Mouse (Mus musculus) kidney, postnatal 4 days (tissue): ENCODE measurements at regions not wholly inside any gene's neighbourhood (a gene's known extent, or its start where the extent isn't known, plus 50 kb on each side); places are given as distances from the start of the nearest gene placed in this dataset.
A peak's percentile ranks its signal among the peaks of the same experiment; 100 is the strongest.

Source experiments
- DNase-seq, 2 experiments: peaks; one replicate each; pipeline ENCODE4 v3.0.0; 2021; ENCODE audit warnings: mixed read lengths in 2 of 2

DNA sequence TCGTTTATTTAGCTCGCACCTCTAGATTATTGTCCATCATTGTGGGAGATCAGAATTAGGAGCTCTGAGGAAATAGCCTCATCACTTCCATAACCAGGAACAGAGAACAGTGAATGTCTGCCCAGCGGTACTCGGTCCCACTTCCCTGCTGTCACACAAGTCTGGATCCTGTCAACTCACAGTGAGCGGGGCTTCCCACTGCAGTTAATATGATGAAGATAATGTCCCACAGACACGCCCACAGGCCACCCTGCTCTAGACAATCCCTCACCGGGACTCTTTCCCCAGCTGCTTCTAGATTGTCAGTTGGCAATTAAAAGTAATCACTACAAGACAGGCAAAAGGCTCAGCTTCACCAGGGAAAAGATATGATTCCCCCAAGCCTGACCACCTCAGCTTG is 124.2 kb upstream of the Plekha5 start:
- peak; percentile 20 to 39 for DNase-seq

DNA sequence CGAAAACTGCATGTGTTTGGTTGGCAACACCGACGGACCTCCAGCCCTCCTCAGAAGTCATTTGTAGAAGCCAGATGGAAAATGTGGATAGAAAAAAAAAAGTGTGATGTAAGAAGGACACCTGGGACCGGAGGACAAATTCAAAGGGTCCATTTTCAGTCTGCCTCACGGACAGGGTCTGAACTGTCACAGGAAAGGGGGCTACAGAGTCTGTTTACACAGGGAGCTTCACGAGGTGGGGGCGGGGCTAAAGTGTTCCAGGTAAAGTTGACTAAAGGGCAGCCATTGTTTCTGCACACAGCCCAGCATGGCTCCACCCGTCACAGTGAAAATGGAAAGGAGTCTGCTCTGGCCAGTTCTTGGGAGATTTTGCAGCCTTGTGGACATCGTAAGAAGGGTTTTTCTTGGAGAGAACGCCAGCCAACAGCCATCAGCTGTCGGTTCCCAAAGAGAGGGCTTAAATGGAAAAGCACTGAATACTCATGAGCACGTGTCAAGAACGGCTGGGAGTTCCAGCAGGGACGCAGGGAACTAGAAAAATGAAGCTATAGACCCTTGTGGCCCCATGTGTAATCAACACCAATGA is 125.8 kb upstream of the Plekha5 start:
- DNase-seq, result peak; percentile 23 to 43

DNA sequence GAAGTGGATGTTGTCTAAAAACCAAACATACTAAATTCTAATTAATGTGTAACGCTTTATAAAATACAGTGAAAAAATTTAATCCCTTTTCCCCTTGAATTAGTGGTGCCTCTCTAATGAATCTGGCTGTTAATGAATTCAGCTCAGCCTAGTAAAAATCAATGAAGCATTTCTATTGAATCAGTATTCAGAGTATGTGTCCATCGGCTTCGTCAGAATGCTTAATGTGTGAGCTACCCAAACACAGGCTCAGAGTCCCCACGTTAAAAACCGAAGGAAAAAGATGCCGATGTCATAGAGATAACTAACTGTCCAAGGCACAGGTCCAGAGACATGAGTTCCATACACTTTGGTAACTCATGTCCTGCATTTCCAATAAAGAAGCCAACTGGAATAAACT is 126.3 kb upstream of the Plekha5 start:
- DNase-seq, result no peak

DNA sequence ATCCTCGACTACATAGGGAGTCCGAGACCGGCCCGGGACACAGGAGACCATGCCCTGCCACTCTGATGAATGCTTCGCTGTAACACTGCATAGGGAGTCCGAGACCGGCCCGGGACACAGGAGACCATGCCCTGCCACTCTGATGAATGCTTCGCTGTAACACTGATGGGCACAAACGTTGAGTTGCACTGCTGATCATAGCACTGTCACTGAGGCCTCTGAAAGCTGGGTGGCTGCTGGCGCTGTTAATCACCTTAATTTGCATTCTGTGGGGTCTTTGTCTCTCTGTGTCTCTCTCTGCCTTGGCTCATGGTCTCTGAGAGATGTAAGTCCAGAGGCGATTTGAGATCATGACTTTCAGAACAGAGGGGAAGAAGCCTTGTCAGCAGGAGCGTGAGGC is 133.7 kb upstream of the Plekha5 start:
- peak in 1 of 2 experiments; percentile 30 for DNase-seq

DNA sequence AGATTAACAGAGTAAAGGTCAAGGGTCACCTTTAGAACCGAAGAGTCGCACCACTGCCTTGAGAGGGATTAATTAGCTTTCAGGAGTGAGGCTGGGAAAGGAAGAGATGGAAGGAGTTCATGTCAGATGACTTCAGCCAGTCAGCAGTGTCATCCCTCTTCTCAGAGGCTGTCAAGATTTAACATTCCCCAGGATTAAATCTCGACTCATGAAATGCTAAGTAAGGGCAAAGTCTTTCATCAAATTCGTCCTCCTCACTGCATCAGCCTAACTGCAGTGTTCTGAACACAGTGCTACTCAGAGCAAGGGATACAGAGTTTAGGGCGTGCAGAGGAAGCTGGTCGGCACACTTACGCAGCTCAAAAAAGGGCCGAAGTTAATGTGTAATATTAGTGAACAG is 135.1 kb upstream of the Plekha5 start:
- DNase-seq, result no peak

DNA sequence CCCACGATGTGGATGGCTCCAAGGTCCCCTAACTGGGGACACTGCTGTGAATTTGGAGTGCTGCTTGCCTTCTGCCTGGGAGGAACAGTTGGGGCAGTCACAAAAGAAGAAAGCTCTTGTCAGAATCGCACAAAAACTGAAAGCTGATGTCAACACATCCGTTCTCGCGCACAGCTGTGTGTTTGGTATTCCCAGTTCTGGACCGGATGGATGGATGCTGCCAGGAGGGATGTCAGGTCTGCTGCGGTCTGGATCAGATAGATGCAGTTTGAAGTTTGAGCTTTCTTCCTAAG is 141.6 kb upstream of the Plekha5 start:
- DNase-seq, result no peak

DNA sequence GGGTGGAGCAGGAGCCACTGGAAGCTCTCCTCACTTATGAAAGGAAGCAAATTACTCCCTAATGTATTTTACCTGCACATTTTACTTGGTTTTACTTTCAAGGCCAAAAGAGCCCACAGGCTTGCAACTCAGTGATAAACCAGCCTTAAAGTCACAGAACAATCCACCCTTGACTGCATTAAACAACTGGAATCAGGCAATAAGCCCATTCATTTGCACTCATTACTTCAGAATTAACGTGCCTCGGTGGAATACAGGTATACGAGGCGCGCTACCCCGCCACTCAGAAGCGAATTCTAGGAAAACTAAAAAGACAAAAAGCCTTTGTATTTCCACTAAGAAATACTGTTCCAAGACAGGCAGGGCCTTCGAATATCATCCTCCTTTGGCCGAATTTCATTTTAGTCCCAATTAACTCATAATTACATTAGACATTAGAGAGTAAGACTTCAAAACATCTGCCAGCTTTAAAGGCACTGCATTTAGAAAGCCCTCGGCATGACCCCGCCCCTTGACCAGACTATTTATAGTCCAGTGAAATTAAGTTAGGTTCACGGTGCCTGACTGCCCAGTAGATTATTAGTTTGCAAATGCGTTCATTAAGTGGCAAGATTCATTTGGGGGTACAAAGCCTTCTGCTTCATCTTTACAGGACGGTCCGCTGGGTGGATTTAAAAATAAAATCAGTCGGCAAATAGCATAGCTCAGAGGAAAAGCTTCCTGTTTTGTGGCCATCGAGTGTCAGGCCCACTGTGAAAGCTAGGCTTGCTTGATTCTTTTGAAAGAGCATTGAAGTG is 142.2 kb upstream of the Plekha5 start:
- peak; percentile 58 to 72 for DNase-seq

DNA sequence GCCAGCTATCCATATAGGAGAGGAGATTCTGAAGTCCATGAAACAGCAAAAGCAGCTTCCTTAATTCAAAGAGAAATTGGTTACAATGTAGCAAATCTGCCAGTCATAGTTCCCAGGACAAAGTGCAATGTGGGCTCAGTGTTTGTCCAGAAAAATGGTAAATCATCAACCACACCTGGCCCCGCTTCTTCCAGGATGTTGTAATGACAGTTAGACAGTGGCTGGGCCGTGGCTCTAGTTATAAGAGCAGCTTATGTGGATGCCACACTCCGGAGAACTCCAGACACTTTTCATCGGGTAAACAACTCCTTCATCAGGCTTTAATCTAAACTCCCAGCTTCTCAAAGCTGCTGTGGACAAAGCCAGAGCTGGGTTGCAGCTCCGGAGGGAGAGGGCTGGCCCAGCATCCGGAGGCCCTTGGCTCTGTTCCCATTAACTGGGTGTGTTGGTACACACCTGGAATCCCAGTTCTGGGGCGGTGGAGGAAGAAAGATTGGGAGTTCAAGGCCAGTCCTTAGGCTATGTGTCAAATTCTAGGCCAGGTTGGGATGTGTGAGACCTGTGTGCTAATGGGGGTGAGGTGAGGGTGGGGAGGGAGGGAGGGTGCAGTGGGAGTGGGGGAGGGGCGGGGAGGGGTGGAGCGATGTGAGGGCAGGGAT is 142.9 kb upstream of the Plekha5 start:
- peak; percentile 57 to 74 for DNase-seq

DNA sequence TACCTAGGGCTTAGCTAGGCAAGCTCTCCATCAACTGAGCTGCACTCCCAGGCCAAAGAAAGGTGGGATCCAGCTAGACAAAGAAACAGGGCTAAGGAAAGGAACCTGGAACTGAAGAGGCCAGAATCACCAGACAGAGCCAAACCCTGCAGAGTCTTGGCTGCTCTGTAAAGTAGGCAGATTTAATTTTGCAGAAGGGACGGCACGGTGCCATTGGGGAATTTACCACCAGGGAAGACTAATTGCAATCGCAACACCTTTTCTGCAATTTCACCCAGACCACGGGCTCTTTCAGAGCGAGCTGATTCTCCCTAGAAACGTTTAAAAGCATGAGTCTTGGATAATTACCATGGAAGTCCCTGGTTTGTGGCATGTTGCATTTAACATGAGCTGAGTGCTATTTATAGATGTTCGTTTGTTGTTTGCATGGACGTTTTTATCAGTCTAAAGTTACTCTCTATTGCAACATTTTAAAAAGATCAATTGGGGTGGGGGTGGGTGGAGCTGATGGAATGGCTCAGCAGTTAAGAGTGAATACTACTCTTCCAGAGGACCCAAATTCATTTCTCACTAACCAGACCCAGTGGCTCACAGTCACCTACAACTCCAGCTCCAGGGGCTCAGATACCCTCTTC is 144.0 kb upstream of the Plekha5 start:
- no peak for DNase-seq

DNA sequence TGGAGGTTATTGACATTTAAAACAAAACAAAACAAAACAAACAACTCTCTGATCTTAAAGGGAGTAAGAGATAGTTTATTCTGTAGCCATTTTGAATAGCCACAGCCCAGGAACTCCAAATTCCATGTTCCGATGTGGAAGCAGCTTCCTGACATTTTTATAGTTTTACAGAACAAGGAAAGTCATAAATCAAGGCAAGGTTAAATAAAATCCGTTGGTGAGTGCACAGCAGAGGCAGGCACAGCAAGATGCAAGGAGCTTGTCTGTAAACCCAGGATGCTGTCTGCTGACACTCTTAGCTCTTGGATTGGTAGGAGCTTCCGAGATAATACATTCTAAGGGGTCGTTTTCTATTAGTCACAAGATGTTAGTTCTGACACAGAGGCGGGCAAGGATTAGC is 145.1 kb upstream of the Plekha5 start:
- DNase-seq, result no peak

DNA sequence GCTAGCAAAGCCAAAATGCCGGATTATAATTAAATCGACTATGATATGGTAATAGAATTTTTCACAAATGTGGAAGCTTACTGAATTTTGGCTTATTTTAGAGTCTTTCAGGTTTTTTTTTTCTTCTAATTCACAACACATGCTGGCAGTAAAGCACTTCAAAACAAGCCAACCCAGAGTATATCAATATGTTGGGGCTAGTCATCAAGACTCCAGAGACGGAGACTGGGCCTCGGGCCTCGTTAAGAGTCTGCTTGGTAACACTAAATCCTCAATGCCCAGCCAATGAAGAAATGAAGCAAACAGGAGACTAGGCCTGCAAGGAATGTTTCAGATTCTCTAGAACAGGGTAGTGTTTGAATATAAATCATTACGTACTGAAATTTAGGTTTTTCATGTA is 153.3 kb upstream of the Plekha5 start:
- DNase-seq, result no peak

DNA sequence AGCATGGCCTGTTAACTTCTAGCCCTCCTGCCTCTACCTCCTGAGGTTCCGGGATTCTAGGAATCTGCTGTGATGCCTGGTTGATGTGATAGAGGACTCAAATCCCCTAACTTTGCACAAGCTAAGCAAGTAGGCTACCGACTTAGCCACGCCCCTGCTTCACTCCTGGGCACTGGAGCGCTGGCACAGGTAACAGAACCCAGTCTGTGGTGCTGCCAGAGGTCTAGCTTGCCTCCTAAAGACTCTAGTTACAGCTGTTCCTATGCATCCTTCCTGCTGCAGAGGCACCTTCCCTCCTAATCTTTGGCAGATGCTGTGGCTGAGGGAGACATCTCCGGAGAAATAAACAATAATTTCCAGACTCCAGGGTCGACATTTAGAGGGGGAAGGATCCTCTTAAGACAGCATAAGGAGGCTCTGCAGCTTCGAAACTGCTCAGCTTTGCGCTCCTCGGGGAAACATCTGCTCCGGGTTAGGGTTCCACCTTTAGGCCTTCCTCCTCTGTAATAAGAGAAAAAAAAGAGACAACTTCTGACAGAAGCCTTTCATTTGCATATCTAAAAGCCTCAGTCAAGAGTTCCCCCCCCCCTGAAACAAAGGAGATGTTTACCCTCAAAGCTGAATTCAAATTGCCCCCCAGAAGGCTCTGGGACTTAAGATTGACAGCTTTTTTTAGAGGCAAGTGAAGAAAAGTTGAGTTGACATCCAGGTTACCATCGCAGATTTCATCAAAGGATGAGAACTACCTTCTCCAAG is 155.4 kb upstream of the Plekha5 start:
- DNase-seq, result no peak

DNA sequence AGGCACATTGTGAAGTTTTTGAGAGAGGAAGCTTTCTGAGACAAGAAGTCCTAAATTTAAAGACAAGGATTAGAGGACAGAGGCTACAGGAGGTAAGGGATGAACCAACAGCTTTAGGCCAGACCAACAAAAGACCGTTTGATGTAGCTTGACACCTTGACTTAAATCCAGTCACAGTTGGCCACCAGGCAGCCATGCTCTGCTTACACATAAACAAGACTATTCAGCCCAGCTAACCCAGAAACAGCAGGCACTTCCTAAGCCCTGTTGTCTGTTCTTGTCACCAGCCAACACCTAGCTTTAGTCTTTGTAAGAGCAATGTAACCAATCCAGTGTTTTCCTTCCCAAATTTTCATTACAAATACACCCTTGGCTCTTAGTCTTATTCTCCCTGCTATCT is 159.9 kb upstream of the Plekha5 start:
- no peak for DNase-seq

DNA sequence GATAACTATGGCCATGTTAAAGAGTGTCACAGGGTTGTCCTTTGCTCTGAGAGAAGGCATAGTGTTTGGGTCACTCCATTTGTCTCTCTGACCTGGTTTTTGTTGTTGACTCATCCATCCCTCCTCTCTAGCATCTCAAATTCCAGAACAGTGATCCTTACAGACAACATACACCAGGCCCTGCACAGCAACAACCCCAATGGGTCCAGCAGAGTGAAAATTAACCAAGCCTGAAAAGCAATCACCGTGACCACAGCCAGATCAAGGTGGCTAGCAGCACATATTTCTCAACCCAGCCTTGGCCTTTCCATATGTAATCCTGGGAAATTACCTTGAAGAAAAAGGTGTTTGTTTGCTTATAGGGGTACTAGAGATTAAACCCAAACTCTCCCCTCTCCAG is 162.0 kb upstream of the Plekha5 start:
- DNase-seq, result no peak

DNA sequence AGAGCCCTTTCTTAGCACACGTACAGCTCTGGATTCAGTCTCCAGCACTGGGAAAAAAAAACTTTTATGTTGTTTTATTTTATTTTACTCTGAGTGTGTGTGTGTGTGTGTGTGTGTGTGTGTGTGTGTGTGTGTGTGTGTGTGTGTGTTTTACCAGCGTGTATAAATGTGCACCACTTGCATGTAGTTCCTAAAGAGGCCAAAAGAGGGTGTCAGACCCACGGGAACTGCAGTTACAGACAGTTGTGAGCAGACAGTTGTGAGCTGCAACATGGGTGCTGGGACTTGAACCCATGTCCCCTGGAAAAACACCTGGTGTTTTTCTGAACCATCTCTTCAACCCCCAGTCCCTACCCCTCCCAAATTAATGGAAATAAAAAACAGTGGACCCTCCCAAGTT is 165.1 kb upstream of the Plekha5 start:
- DNase-seq, result no peak

DNA sequence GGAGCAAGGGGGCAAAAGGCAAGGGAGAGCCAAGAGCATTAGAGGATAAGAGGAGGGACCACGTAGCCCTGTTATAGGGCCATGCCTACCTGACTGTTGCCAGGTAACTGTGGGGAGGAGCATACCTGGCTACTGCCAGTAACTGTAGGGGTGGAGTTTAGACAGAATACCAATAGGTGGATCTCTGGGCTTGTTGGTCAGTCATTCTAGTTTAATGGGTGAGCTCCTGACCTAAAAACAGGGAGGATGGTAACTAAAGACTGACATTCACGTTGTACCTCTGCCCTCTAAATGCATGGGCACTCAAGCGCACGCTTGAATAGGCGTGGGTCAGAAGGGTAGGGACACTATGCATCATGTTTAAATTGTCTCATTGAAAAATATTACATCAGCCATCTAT is 165.8 kb upstream of the Plekha5 start:
- DNase-seq, result peak; percentile 16 to 27

DNA sequence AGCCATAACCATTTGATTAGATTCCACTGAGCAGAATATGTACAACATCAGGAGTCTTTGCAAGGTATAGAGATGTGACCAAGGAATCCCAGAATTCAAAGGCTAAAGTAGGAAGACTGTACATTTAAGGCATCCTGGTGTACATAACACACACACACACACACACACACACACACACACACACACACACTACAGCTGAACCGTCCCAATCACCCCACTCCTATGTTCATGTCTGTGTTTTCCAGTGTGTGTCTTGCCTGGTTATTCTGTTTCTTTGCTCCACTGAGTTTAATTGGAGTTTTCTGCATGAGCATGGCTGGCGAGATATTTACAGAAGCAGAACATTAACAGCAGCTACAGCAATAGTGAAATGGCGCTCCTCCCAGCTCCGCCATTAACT is 172.3 kb upstream of the Plekha5 start:
- DNase-seq, result peak; percentile 12 to 32

DNA sequence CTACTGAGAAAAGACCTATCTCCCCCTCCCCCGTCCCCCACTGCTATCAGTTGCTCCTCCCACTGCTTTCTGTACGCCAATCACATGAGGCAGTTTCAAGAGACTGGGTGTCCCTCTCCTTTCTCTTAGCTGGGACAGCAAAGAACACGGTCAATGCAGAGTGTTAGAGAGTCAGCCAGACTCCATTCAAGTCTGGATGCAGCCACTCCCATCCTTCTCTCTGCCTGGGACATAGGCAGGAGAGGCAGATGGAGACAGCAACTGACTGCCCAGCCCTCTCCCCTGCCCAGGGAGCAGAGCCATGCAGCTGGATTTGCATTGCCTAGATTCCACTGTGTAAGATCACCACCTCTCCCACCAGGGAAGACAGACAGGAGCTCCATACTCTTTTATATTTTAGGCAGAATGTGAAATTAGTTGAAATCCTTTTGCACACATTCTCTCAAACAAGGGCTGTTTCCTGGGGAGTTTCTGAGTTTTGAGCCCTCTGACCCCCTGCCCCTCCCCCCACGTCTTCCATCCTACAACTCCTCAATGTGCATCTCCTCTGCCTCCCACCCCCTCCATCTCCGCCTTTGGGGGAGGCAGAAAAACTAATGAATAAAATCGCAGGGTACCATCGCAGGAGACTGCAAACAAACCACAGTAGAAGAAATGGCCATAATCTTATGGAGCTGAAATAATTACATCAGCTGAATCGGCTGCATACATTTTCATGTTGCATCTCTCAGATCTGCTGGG is 180.3 kb upstream of the Plekha5 start:
- peak in 1 of 2 experiments; percentile 7 for DNase-seq

DNA sequence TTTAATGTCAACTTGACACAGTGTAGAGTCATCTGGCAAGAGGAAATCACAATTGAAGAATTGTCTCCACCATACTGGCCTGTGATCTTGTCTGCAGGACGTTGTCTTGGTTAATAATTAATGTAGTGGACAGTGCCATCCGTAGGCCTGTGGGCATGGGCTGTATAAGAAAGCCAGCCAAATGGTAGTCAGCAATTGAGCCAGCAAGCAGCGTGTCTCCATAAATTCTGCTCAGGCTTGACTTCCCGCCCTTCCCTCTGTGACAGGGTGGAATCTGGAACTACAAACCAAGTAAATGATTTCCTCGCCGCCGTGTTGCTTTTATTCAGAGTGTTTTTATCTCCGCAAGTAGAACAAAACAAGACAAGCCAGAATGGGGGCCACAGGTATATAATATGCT is 184.5 kb upstream of the Plekha5 start:
- peak; percentile 20 to 52 for DNase-seq

DNA sequence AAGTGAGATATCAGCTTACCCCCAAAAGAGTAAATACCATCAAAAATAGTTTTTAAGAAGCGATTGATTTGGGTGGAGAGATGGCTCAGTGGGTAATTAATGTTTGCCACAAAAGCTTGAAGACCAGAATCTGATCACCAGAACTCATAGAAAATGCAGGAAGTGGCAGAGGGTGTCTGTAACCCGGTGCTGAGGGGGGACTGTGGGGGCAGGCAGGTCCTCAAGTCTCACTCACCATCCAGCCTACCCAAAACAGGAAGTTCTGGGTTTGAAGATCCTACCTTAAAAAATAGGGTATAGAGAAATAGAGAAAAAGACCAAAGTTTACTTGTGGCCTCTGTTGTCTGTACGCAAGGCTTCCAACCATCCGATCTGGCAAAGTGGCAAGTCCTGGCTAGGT is 190.3 kb upstream of the Plcz1 start:
- no peak for DNase-seq

DNA sequence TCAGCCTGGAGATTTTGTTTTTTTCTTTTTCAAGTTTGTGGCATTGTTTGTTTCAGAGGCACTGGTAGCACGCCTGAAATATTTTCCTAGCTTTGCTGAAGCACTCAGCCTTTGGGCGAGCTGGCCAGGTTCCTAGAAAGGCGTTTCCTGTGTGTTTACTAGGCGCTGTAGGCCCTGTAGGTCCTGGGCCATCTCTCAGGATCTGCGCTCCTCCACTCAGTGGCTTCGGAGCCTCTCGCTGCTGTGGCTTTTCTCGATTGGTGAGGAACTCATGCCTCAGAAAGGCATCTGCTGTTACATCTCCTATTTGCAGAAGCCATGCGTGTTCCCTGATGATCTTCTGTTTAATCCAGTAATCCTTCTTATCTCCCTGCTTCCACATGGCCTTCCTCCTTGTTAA is 188.0 kb upstream of the Plcz1 start:
- DNase-seq, result peak; percentile 58 to 66

DNA sequence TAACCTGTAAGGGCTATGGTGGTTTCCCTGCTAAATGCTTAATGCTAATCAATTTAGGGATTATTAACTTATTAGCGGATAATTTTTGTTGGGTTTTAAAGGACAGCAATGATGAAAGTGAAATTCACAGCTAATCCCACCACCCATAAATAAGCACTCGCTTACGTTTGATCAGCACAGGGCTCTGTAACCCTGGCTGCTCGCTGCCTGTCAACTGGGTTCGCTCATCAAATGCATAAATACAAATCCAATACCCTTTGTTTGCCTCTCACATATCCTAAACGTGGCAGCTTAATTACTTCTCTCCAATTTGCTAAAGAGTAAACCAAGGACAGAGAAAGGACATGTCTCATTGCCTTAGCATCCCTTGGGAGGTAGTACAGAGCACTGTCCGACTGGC is 187.5 kb upstream of the Plcz1 start:
- no peak for DNase-seq
